Mouse (Mus musculus): ENCODE results near the gene Stmn1.
A peak's percentile ranks its signal among the peaks of the same experiment; 100 is the strongest.

Stmn1 gene

GRCm38 (mm10) chr4:134460277-134460676 is 7.8 kb upstream of the Stmn1 start:
- no peak for DNase-seq

- DNase-seq, result no peak
These were observed 6.9 kb upstream of the Stmn1 start for GRCm38 (mm10) chr4:134461252-134461651.

GRCm38 (mm10) chr4:134465789-134466188 is 2.3 kb upstream of the Stmn1 start:
- no peak for DNase-seq

- no peak for DNase-seq
These were observed 1.5 kb upstream of the Stmn1 start for GRCm38 (mm10) chr4:134466381-134467262.

- DNase-seq, result peak in 1 of 2 experiments; percentile 47
These were observed 495 bp upstream of the Stmn1 start for GRCm38 (mm10) chr4:134467435-134468214.

- DNase-seq, result peak; percentile 93 to 98
These were observed 602 bp downstream of the Stmn1 start for GRCm38 (mm10) chr4:134468578-134469266.

GRCm38 (mm10) chr4:134469341-134469796 is 1.2 kb downstream of the Stmn1 start:
- DNase-seq, result no peak

GRCm38 (mm10) chr4:134469985-134470384 is 1.9 kb downstream of the Stmn1 start:
- DNase-seq, result no peak

- no peak for DNase-seq
These were observed 3.3 kb downstream of the Stmn1 start for GRCm38 (mm10) chr4:134471469-134471868.

GRCm38 (mm10) chr4:134473764-134474163 is 5.6 kb downstream of the Stmn1 start:
- no peak for DNase-seq

GRCm38 (mm10) chr4:134474240-134474639 is 6.1 kb downstream of the Stmn1 start:
- DNase-seq, result no peak

- peak; percentile 54 to 63 for DNase-seq
These were observed 8.8 kb downstream of the Stmn1 start for GRCm38 (mm10) chr4:134476899-134477298.

GRCm38 (mm10) chr4:134478031-134478430 is 9.9 kb downstream of the Stmn1 start:
- peak; percentile 97 for DNase-seq

- no peak for DNase-seq
These were observed 11.7 kb downstream of the Stmn1 start for GRCm38 (mm10) chr4:134479839-134480238.

GRCm38 (mm10) chr4:134480864-134481263 is 12.7 kb downstream of the Stmn1 start:
- DNase-seq, result peak; percentile 76 to 82

- DNase-seq, result no peak
These were observed 13.2 kb downstream of the Stmn1 start for GRCm38 (mm10) chr4:134481270-134481669.

- DNase-seq, result peak in 1 of 2 experiments; percentile 44
These were observed 14.3 kb downstream of the Stmn1 start for GRCm38 (mm10) chr4:134482442-134482841.

- DNase-seq, result peak in 1 of 2 experiments; percentile 68
These were observed 15.1 kb downstream of the Stmn1 start for GRCm38 (mm10) chr4:134483078-134483688.

GRCm38 (mm10) chr4:134483696-134484095 is 15.6 kb downstream of the Stmn1 start:
- peak; percentile 87 for DNase-seq

- peak; percentile 35 to 63 for DNase-seq
These were observed 16.1 kb downstream of the Stmn1 start for GRCm38 (mm10) chr4:134484231-134484630.

GRCm38 (mm10) chr4:134485151-134485900 is 17.2 kb downstream of the Stmn1 start:
- peak in 1 of 2 experiments; percentile 44 for DNase-seq

- DNase-seq, result no peak
These were observed 20.1 kb downstream of the Stmn1 start for GRCm38 (mm10) chr4:134488211-134488610.
